Mouse (Mus musculus): ENCODE data around the gene Ifi35. TPM values are rescaled to one million over a fixed set of nuclear protein-coding genes. Genes with fewer than 3 reads are reported as not detected.
A peak's percentile ranks its signal among the peaks of the same experiment; 100 is the strongest.

Ifi35 gene
- polyA plus RNA-seq, 1 experiment from 2014 or later: 9.6 TPM

GRCm38 (mm10) chr11:101477552-101478211 is 29.5 kb downstream of the Ifi35 start:
- Histone ChIP-seq H3K27ac (ENCODE audit: low read depth, low read length) (no peak overlapping the region), H3K27me3 (ENCODE audit: control insufficient read depth, insufficient read depth, low read length) (no peaks in the 10 kb centered on the region), H3K9me3 (ENCODE audit: control insufficient read depth, low read length) (no peaks in the 10 kb centered on the region), H3K9ac (ENCODE audit: low read depth, low read length) (no peak overlapping the region), H3K4me1 (ENCODE audit: control insufficient read depth, insufficient read depth, low read length) (peaks cover 5% of the 10 kb centered on the region; the same call in 1 of the 2 replicates), H3K4me3 (ENCODE audit: low read length) (no peak overlapping the region), H3K36me3 (ENCODE audit: control insufficient read depth, insufficient read depth, low read length) (no peaks in the 10 kb centered on the region), H3K4me2 (replicated peaks; ENCODE audit: low read depth, low read length) (no peak overlapping the region)
- 0 out of 2 replicates have a peak, but pooled peaks have one; percentile 16 for ATAC-seq (ENCODE audit: low FRiP score, low TSS enrichment)
- 70% methylated on average over 10 of the region's 10 CpGs for WGBS

- H3K4me1 ChIP-seq (ENCODE audit: control insufficient read depth, insufficient read depth, low read length): peaks cover 5% of the 10 kb centered on the region; the same call in 1 of the 2 replicates
- no peaks in the 10 kb centered on the region for H3K9me3 ChIP-seq (ENCODE audit: control insufficient read depth, low read length)
- H3K4me2 ChIP-seq (replicated peaks; ENCODE audit: low read depth, low read length): peak overlapping the region; percentile 27
- 5% methylated on average over 18 of the region's 18 CpGs for WGBS
- H3K4me3 ChIP-seq (ENCODE audit: low read length): peak overlapping the region; percentile 11; the same call in 1 of the 2 replicates
- peak overlapping the region; percentile 38; the same call in 1 of the 2 replicates for H3K9ac ChIP-seq (ENCODE audit: low read depth, low read length)
- ATAC-seq (ENCODE audit: low FRiP score, low TSS enrichment): 0 out of 2 replicates have a peak, but pooled peaks have one; percentile 39
- no peak overlapping the region for H3K27ac ChIP-seq (ENCODE audit: low read depth, low read length)
- no peaks in the 10 kb centered on the region for H3K27me3 ChIP-seq (ENCODE audit: control insufficient read depth, insufficient read depth, low read length)
- no peaks in the 10 kb centered on the region for H3K36me3 ChIP-seq (ENCODE audit: control insufficient read depth, insufficient read depth, low read length)
Measured at GRCm38 (mm10) chr11:101479171-101479635, 31.0 kb downstream of the Ifi35 start.

- H3K27me3 ChIP-seq (ENCODE audit: control insufficient read depth, insufficient read depth, low read length): no peaks in the 10 kb centered on the region
- ATAC-seq (ENCODE audit: low FRiP score, low TSS enrichment): no peak
- H3K36me3 ChIP-seq (ENCODE audit: control insufficient read depth, insufficient read depth, low read length): no peaks in the 10 kb centered on the region
- peaks cover 5% of the 10 kb centered on the region; the same call in 1 of the 2 replicates for H3K4me1 ChIP-seq (ENCODE audit: control insufficient read depth, insufficient read depth, low read length)
- no peaks in the 10 kb centered on the region for H3K9me3 ChIP-seq (ENCODE audit: control insufficient read depth, low read length)
- H3K9ac ChIP-seq (ENCODE audit: low read depth, low read length): no peak overlapping the region
- no peak overlapping the region for H3K4me2 ChIP-seq (replicated peaks; ENCODE audit: low read depth, low read length)
- 76% methylated on average over 6 of the region's 6 CpGs for WGBS
- no peak overlapping the region for H3K27ac ChIP-seq (ENCODE audit: low read depth, low read length)
- H3K4me3 ChIP-seq (ENCODE audit: low read length): no peak overlapping the region
Measured at GRCm38 (mm10) chr11:101480912-101481311, 32.7 kb downstream of the Ifi35 start.

- H3K27ac ChIP-seq (ENCODE audit: low read depth, low read length): no peak overlapping the region
- H3K9ac ChIP-seq (ENCODE audit: low read depth, low read length): no peak overlapping the region
- peaks cover 5% of the 10 kb centered on the region; the same call in 1 of the 2 replicates for H3K4me1 ChIP-seq (ENCODE audit: control insufficient read depth, insufficient read depth, low read length)
- no peak for ATAC-seq (ENCODE audit: low FRiP score, low TSS enrichment)
- H3K4me2 ChIP-seq (replicated peaks; ENCODE audit: low read depth, low read length): no peak overlapping the region
- no peaks in the 10 kb centered on the region for H3K9me3 ChIP-seq (ENCODE audit: control insufficient read depth, low read length)
- peaks cover 17% of the 10 kb centered on the region for H3K36me3 ChIP-seq (ENCODE audit: control insufficient read depth, insufficient read depth, low read length)
- no peak overlapping the region for H3K4me3 ChIP-seq (ENCODE audit: low read length)
- H3K27me3 ChIP-seq (ENCODE audit: control insufficient read depth, insufficient read depth, low read length): no peaks in the 10 kb centered on the region
- 43% methylated on average over 3 of the region's 3 CpGs for WGBS
Measured at GRCm38 (mm10) chr11:101483804-101484203, 35.6 kb downstream of the Ifi35 start.

GRCm38 (mm10) chr11:101484245-101484644 is 36.0 kb downstream of the Ifi35 start:
- H3K9me3 ChIP-seq (ENCODE audit: control insufficient read depth, low read length): no peaks in the 10 kb centered on the region
- H3K4me1 ChIP-seq (ENCODE audit: control insufficient read depth, insufficient read depth, low read length): peaks cover 2% of the 10 kb centered on the region; the same call in 1 of the 2 replicates
- no peak for ATAC-seq (ENCODE audit: low FRiP score, low TSS enrichment)
- H3K27me3 ChIP-seq (ENCODE audit: control insufficient read depth, insufficient read depth, low read length): no peaks in the 10 kb centered on the region
- no peak overlapping the region for H3K9ac ChIP-seq (ENCODE audit: low read depth, low read length)
- WGBS: 78% methylated on average over 6 of the region's 6 CpGs
- H3K4me3 ChIP-seq (ENCODE audit: low read length): no peak overlapping the region
- H3K36me3 ChIP-seq (ENCODE audit: control insufficient read depth, insufficient read depth, low read length): peaks cover 22% of the 10 kb centered on the region
- 0 out of 2 replicates have a peak overlapping the region, but pooled peaks have one; percentile 11 for H3K27ac ChIP-seq (ENCODE audit: low read depth, low read length)
- H3K4me2 ChIP-seq (replicated peaks; ENCODE audit: low read depth, low read length): no peak overlapping the region

- ATAC-seq (ENCODE audit: low FRiP score, low TSS enrichment): no peak
- WGBS: 90% methylated on average over 7 of the region's 7 CpGs
- peaks cover 27% of the 10 kb centered on the region for H3K36me3 ChIP-seq (ENCODE audit: control insufficient read depth, insufficient read depth, low read length)
Measured at GRCm38 (mm10) chr11:101484814-101485213, 36.6 kb downstream of the Ifi35 start.

GRCm38 (mm10) chr11:101485509-101486028 is 37.4 kb downstream of the Ifi35 start:
- Histone ChIP-seq H3K36me3 (ENCODE audit: control insufficient read depth, insufficient read depth, low read length) (peaks cover 32% of the 10 kb centered on the region), H3K4me2 (replicated peaks; ENCODE audit: low read depth, low read length) (no peak overlapping the region), H3K27ac (ENCODE audit: low read depth, low read length) (no peak overlapping the region), H3K27me3 (ENCODE audit: control insufficient read depth, insufficient read depth, low read length) (no peaks in the 10 kb centered on the region), H3K4me1 (ENCODE audit: control insufficient read depth, insufficient read depth, low read length) (no peaks in the 10 kb centered on the region), H3K9ac (ENCODE audit: low read depth, low read length) (no peak overlapping the region), H3K9me3 (ENCODE audit: control insufficient read depth, low read length) (no peaks in the 10 kb centered on the region), H3K4me3 (ENCODE audit: low read length) (no peak overlapping the region)
- ATAC-seq (ENCODE audit: low FRiP score, low TSS enrichment): no peak
- WGBS: 60% methylated on average over 6 of the region's 6 CpGs

More at GRCm38 (mm10) chr11:101484814-101485213, 36.6 kb downstream of the Ifi35 start:
- H3K4me1 ChIP-seq (ENCODE audit: control insufficient read depth, insufficient read depth, low read length): no peaks in the 10 kb centered on the region
- no peak overlapping the region for H3K4me3 ChIP-seq (ENCODE audit: low read length)
- H3K27ac ChIP-seq (ENCODE audit: low read depth, low read length): no peak overlapping the region
- no peaks in the 10 kb centered on the region for H3K27me3 ChIP-seq (ENCODE audit: control insufficient read depth, insufficient read depth, low read length)
- H3K4me2 ChIP-seq (replicated peaks; ENCODE audit: low read depth, low read length): no peak overlapping the region
- H3K9me3 ChIP-seq (ENCODE audit: control insufficient read depth, low read length): no peaks in the 10 kb centered on the region
- no peak overlapping the region for H3K9ac ChIP-seq (ENCODE audit: low read depth, low read length)

GRCm38 (mm10) chr11:101486126-101486525 is 37.9 kb downstream of the Ifi35 start:
- Histone ChIP-seq H3K4me1 (ENCODE audit: control insufficient read depth, insufficient read depth, low read length) (no peaks in the 10 kb centered on the region), H3K4me2 (replicated peaks; ENCODE audit: low read depth, low read length) (no peak overlapping the region), H3K27ac (ENCODE audit: low read depth, low read length) (no peak overlapping the region), H3K9ac (ENCODE audit: low read depth, low read length) (no peak overlapping the region), H3K9me3 (ENCODE audit: control insufficient read depth, low read length) (no peaks in the 10 kb centered on the region), H3K36me3 (ENCODE audit: control insufficient read depth, insufficient read depth, low read length) (peaks cover 32% of the 10 kb centered on the region), H3K27me3 (ENCODE audit: control insufficient read depth, insufficient read depth, low read length) (no peaks in the 10 kb centered on the region), H3K4me3 (ENCODE audit: low read length) (no peak overlapping the region)
- WGBS: 75% methylated on average over 6 of the region's 6 CpGs
- ATAC-seq (ENCODE audit: low FRiP score, low TSS enrichment): no peak

- H3K9ac ChIP-seq (ENCODE audit: low read depth, low read length): no peak overlapping the region
- H3K4me1 ChIP-seq (ENCODE audit: control insufficient read depth, insufficient read depth, low read length): no peaks in the 10 kb centered on the region
- H3K4me2 ChIP-seq (replicated peaks; ENCODE audit: low read depth, low read length): no peak overlapping the region
- no peaks in the 10 kb centered on the region for H3K9me3 ChIP-seq (ENCODE audit: control insufficient read depth, low read length)
- peaks cover 53% of the 10 kb centered on the region for H3K36me3 ChIP-seq (ENCODE audit: control insufficient read depth, insufficient read depth, low read length)
- no peak overlapping the region for H3K4me3 ChIP-seq (ENCODE audit: low read length)
- no peak for ATAC-seq (ENCODE audit: low FRiP score, low TSS enrichment)
- no peaks in the 10 kb centered on the region for H3K27me3 ChIP-seq (ENCODE audit: control insufficient read depth, insufficient read depth, low read length)
- WGBS: 89% methylated on average over 5 of the region's 5 CpGs
- H3K27ac ChIP-seq (ENCODE audit: low read depth, low read length): no peak overlapping the region
Measured at GRCm38 (mm10) chr11:101506269-101506780, 58.1 kb downstream of the Ifi35 start.
